Mouse (Mus musculus): Measurements from ENCODE around the gene Olfr609.
"Not testable (repeated sequence)": the region's sequence is repeated elsewhere in the genome, so short reads cannot be mapped to it uniquely, and the experiment has no call there.

DNA sequence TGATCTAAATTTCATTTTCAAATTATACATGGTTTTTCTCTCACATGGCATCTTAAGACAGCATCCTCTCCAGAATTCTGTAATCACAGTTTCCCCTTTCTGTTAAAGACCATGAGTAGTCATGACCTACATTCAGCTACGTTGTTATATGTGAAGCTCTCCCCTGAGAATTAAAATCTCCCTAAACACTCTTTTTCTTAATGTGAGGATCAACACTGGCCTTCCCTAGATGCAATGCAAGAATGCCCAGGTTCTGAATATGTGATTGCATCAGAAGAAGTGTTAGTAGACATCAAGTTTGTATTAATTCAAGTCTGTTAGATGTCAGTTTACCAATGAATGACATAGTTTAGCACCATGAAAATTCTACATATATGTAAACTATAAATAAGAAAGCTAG is 22.9 kb upstream of the Olfr609 start, which contains the start of gene Olfr611:
- TF ChIP-seq CTCF, POLR2A (IDR thresholded peaks at IDR 0.05; ENCODE audit: insufficient read depth, low read depth, low read length): not testable (repeated sequence)

All from olfactory bulb, adult 2 months (tissue).